Mouse (Mus musculus): ENCODE results near the gene Adap1.

Adap1 gene

GRCm38 (mm10) chr5:139351134-139351533 is 25.7 kb upstream of the Adap1 start, which contains the start of gene Cox19:
Cox19 (minus strand) TSS chr5:139351418.
- no peak for DNase-seq (ENCODE audit: low read depth, low spot score)

GRCm38 (mm10) chr5:139349713-139350112 is 24.3 kb upstream of the Adap1 start:
- DNase-seq (ENCODE audit: low read depth, low spot score): no peak

- no peak for DNase-seq (ENCODE audit: low read depth, low spot score)
Measured at GRCm38 (mm10) chr5:139347225-139347624, 21.8 kb upstream of the Adap1 start.

- DNase-seq (ENCODE audit: low read depth, low spot score): no peak
Measured at GRCm38 (mm10) chr5:139345364-139345714, 19.9 kb upstream of the Adap1 start.

GRCm38 (mm10) chr5:139344687-139345363 is 19.4 kb upstream of the Adap1 start:
- DNase-seq (ENCODE audit: low read depth, low spot score): peak; percentile 97

GRCm38 (mm10) chr5:139344021-139344686 is 18.7 kb upstream of the Adap1 start:
- DNase-seq (ENCODE audit: low read depth, low spot score): peak; percentile 92

GRCm38 (mm10) chr5:139338891-139339290 is 13.5 kb upstream of the Adap1 start:
- DNase-seq (ENCODE audit: low read depth, low spot score): no peak

GRCm38 (mm10) chr5:139338403-139338802 is 13.0 kb upstream of the Adap1 start:
- DNase-seq (ENCODE audit: low read depth, low spot score): no peak

- no peak for DNase-seq (ENCODE audit: low read depth, low spot score)
Measured at GRCm38 (mm10) chr5:139337826-139338370, 12.5 kb upstream of the Adap1 start.

GRCm38 (mm10) chr5:139335634-139336033 is 10.2 kb upstream of the Adap1 start:
- DNase-seq (ENCODE audit: low read depth, low spot score): no peak

GRCm38 (mm10) chr5:139334394-139334793 is 9.0 kb upstream of the Adap1 start:
- peak; percentile 47 for DNase-seq (ENCODE audit: low read depth, low spot score)

GRCm38 (mm10) chr5:139333301-139334013 is 8.0 kb upstream of the Adap1 start:
- DNase-seq (ENCODE audit: low read depth, low spot score): peak; percentile 40

GRCm38 (mm10) chr5:139332590-139333272 is 7.3 kb upstream of the Adap1 start:
- DNase-seq (ENCODE audit: low read depth, low spot score): no peak

- DNase-seq (ENCODE audit: low read depth, low spot score): peak; percentile 86
Measured at GRCm38 (mm10) chr5:139331742-139332141, 6.3 kb upstream of the Adap1 start.

- DNase-seq (ENCODE audit: low read depth, low spot score): no peak
Measured at GRCm38 (mm10) chr5:139330766-139331165, 5.3 kb upstream of the Adap1 start.

GRCm38 (mm10) chr5:139327634-139328020 is 2.2 kb upstream of the Adap1 start:
- no peak for DNase-seq (ENCODE audit: low read depth, low spot score)

GRCm38 (mm10) chr5:139326986-139327633 is 1.7 kb upstream of the Adap1 start:
- no peak for DNase-seq (ENCODE audit: low read depth, low spot score)

- DNase-seq (ENCODE audit: low read depth, low spot score): no peak
Measured at GRCm38 (mm10) chr5:139326111-139326696, 782 bp upstream of the Adap1 start.

- DNase-seq (ENCODE audit: low read depth, low spot score): peak; percentile 37
Measured at GRCm38 (mm10) chr5:139324691-139325394, 579 bp downstream of the Adap1 start.

GRCm38 (mm10) chr5:139324045-139324491 is 1.4 kb downstream of the Adap1 start:
- DNase-seq (ENCODE audit: low read depth, low spot score): no peak
